Mouse (Mus musculus) neural tube, embryonic 11.5 days (tissue): ENCODE data around the gene Tmem176b. TPM values are rescaled to one million over a fixed set of nuclear protein-coding genes. Genes with fewer than 3 reads are reported as not detected.
A peak's percentile ranks its signal among the peaks of the same experiment; 100 is the strongest.

Source experiments
- ATAC-seq: fragments of 200-750 bp; cut with Nextera tagmentation; 2 replicates; pipeline ENCODE4 v1.8.0; 2017; ENCODE audit warnings: moderate number of reproducible peaks, mild to moderate bottlenecking, moderate TSS enrichment, moderate library complexity; ENCODE audit not compliant: insufficient read depth, low FRiP score, low TSS enrichment
- DNase-seq: peaks from one replicate; pipeline ENCODE4 v3.0.0-alpha.2; 2015; ENCODE audit warnings: low spot score
- H3K27ac ChIP-seq: fragments of 300-500 bp; sonication (generic); 2 replicates; pipeline ENCODE4 v1.5.1; 2014; ENCODE audit warnings: low read depth, mild to moderate bottlenecking, low read length
- H3K27me3 ChIP-seq: fragments of 300-500 bp; sonication (generic); 2 replicates; pipeline ENCODE4 v1.6.1; 2014; ENCODE audit warnings: mild to moderate bottlenecking, low read length, mixed read lengths; ENCODE audit not compliant: control insufficient read depth, insufficient read depth
- H3K36me3 ChIP-seq: fragments of 300-500 bp; sonication (generic); 2 replicates; pipeline ENCODE4 v1.6.1; 2014; ENCODE audit warnings: mild to moderate bottlenecking, low read length, moderate library complexity, mixed read lengths; ENCODE audit not compliant: control insufficient read depth, insufficient read depth
- H3K4me1 ChIP-seq: fragments of 300-500 bp; sonication (generic); 2 replicates; pipeline ENCODE4 v1.6.1; 2014; ENCODE audit warnings: low read length, mixed read lengths; ENCODE audit not compliant: control insufficient read depth, insufficient read depth
- H3K4me2 ChIP-seq: fragments of 300-500 bp; sonication (generic); 2 replicates; pipeline ENCODE4 v1.6.1; 2014; ENCODE audit warnings: low read depth, mild to moderate bottlenecking, moderate library complexity
- H3K4me3 ChIP-seq: fragments of 300-500 bp; sonication (generic); 2 replicates; pipeline ENCODE4 v1.5.1; 2014; ENCODE audit warnings: low read depth, low read length
- H3K9ac ChIP-seq: fragments of 300-500 bp; sonication (generic); 2 replicates; pipeline ENCODE4 v1.6.1; 2014; ENCODE audit warnings: mild to moderate bottlenecking, low read length
- H3K9me3 ChIP-seq: fragments of 300-500 bp; sonication (generic); 2 replicates; pipeline ENCODE4 v1.6.1; 2016; ENCODE audit warnings: low read length; ENCODE audit not compliant: control insufficient read depth
- WGBS: fragments of 180-500 bp; shearing (Covaris S2); extraction: QIAGEN DNeasy Blood & Tissue Kit; methylation state at CpG from one replicate; pipeline ENCODE4 v1.1.7; 2014; 5-methylcytosine and 5-hydroxymethylcytosine counted together
- polyA plus RNA-seq: library from polyadenylated mRNA; unstranded; fragments of >200 nt; fragmentation: Nextera tagmentation; extraction: Ambion mirVana; gene quantifications from 2 replicates; pipeline ENCODE4 v1.2.1, GENCODE M21; 2014

The Tmem176b gene
- polyA plus RNA-seq, 1 experiment from 2014 or later: 49.0 TPM

DNA sequence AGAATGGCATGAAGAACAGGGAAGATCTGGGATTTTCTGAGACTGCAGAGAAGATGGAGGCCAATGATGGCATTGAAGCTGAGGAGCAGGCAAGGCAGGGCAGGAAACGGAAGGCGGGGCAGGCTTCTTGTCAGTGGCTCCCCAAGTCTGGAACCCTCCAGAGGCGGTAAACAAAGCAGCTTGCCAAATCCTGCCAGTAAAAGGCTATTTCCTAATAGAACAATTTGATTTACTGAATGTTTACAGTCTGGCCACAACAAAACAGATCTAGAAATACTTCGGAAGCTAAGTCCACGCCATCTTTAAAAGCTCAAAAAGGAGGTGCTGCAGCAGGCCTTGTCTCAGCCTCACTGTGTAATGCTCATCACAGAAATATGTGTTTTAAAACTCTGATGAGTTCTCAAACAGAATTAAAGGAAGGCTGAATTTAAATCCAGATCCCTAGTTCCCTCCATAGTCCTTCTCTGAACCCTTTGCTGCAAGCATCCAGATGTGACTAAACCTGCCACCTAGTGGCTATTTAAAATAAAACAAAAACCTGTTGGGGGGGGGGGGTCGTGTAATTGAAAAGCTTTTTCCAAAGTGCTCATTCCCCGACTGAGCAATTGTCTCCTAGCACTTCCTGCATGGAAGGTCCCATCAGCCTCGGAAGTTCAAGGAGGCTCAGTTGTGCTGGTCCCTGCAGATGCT is 16.5 kb upstream of the Tmem176b start:
- H3K9ac ChIP-seq: no peak overlapping the region
- no peak for DNase-seq
- ATAC-seq: no peak
- H3K4me2 ChIP-seq: no peak overlapping the region
- H3K27me3 ChIP-seq: no peaks in the 10 kb centered on the region
- no peaks in the 10 kb centered on the region for H3K4me1 ChIP-seq
- H3K4me3 ChIP-seq: no peak overlapping the region
- no peaks in the 10 kb centered on the region for H3K9me3 ChIP-seq
- WGBS: 53% methylated on average over 8 of the region's 8 CpGs
- no peak overlapping the region for H3K27ac ChIP-seq
- no peaks in the 10 kb centered on the region for H3K36me3 ChIP-seq

GRCm38 (mm10) chr6:48854155-48854554 is 12.9 kb upstream of the Tmem176b start:
- 89% methylated on average over 2 of the region's 2 CpGs for WGBS
- DNase-seq (no peak), ATAC-seq (no peak)
- no peak overlapping the region for H3K27ac ChIP-seq
- H3K4me3 ChIP-seq: no peak overlapping the region
- no peak overlapping the region for H3K4me2 ChIP-seq
- H3K9me3 ChIP-seq: no peaks in the 10 kb centered on the region
- H3K4me1 ChIP-seq: no peaks in the 10 kb centered on the region
- no peak overlapping the region for H3K9ac ChIP-seq
- H3K36me3 ChIP-seq: no peaks in the 10 kb centered on the region
- no peaks in the 10 kb centered on the region for H3K27me3 ChIP-seq

- H3K27me3 ChIP-seq: no peaks in the 10 kb centered on the region
- no peak for ATAC-seq
- H3K36me3 ChIP-seq: no peaks in the 10 kb centered on the region
- H3K4me3 ChIP-seq: peak overlapping the region; percentile 27
- under 1% methylated on average over 29 of the region's 29 CpGs for WGBS
- H3K4me2 ChIP-seq: peak overlapping the region; percentile 60
- H3K9me3 ChIP-seq: no peaks in the 10 kb centered on the region
- peak overlapping the region; percentile 60; the same call in 1 of the 2 replicates for H3K27ac ChIP-seq
- peak overlapping the region; percentile 47 for H3K9ac ChIP-seq
- DNase-seq: peak; percentile 73
- H3K4me1 ChIP-seq: no peaks in the 10 kb centered on the region
Observed at GRCm38 (mm10) chr6:48851820-48852491, 10.7 kb upstream of the Tmem176b start.

- Histone ChIP-seq H3K4me3 (no peak overlapping the region), H3K9me3 (no peaks in the 10 kb centered on the region), H3K27me3 (no peaks in the 10 kb centered on the region), H3K27ac (no peak overlapping the region), H3K9ac (no peak overlapping the region), H3K36me3 (no peaks in the 10 kb centered on the region), H3K4me2 (no peak overlapping the region), H3K4me1 (no peaks in the 10 kb centered on the region)
- ATAC-seq (no peak), DNase-seq (no peak)
- 71% methylated on average over 4 of the region's 4 CpGs for WGBS
Observed at GRCm38 (mm10) chr6:48845086-48845485, 3.8 kb upstream of the Tmem176b start.

- no peak overlapping the region for H3K9ac ChIP-seq
- no peak overlapping the region for H3K4me2 ChIP-seq
- H3K27me3 ChIP-seq: no peaks in the 10 kb centered on the region
- WGBS: 76% methylated on average over 11 of the region's 11 CpGs
- no peaks in the 10 kb centered on the region for H3K36me3 ChIP-seq
- H3K9me3 ChIP-seq: no peaks in the 10 kb centered on the region
- no peak overlapping the region for H3K27ac ChIP-seq
- no peak overlapping the region for H3K4me3 ChIP-seq
- no peaks in the 10 kb centered on the region for H3K4me1 ChIP-seq
- ATAC-seq (no peak), DNase-seq (no peak)
Observed at GRCm38 (mm10) chr6:48842111-48842842, 981 bp upstream of the Tmem176b start.

DNA sequence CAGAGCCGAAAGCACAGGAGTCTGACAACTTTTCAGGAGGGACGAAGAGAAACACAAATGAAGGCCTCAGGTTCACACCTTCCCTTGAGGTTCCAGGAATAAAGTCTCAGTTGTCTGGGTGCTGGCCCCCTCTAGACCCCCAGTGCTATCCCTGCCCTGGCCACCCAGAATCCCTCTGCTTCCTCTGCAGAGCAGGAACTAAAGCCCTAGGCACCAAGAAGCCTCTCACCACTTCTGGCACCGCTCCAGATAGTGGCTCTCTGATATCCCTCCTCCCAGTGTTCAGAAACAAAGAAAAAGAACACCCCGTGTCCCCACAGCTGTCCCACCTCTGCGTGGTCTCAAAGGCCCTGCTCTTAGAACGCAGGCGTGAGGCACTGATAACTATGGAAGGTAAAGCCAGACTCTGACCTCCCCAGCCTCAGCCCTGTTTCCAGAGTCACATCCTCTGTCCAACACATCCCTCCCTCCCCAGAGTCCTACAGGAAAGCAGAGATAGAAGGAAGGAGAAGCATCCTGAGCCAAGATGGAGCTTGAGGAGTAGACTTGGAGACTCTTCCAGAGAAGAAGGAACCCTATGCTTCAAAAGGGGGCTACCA is 826 bp downstream of the Tmem176b start, which contains the start of gene Tmem176a:
Tmem176a (plus strand) TSS at position 549 of the 599 bp plus-strand sequence.
- H3K27ac ChIP-seq: no peak within 1 kb of the TSS
- DNase-seq: peak; percentile 47

DNA sequence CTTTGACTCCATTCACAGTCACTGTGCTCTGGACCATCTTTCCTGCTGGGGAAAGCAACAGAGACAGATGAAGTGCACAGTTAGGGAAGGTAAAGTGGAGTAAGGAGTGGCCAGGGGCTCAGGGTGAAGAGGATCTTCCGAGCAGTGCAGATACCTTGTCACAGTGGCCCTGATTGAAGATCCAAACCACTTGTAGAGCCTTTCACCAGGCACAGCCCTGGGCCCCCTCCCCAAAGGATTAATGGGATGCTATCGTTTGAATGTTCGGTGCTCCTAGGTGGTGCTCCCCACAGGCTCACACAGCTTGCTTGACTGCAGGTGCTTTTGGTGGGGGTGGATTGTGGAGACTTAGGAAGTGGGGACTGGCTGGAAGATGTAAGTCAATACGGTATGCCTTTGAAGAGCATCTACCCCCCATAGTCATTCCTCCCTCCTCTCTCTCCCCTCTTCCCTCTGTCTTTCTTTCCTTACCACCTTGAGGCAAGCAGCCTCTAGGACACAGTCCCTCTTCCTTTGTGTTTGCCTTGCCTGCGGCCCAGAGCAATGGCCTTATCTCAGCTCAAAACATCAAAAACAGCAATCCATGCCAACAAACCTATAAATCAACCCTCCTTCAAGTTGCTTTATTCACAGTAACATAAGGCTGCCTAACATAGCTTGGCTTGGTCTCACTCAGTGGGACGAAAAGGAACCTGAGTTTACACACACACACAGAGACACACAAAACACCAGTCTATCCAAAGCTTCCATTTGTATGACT is 2.8 kb downstream of the Tmem176b start:
- H3K4me2 ChIP-seq: no peak overlapping the region
- DNase-seq: no peak
- 73% methylated on average over 6 of the region's 6 CpGs for WGBS

More for the DNA sequence above, 826 bp downstream of the Tmem176b start, which contains the start of gene Tmem176a:
- Histone ChIP-seq H3K36me3 (no peaks in the 10 kb centered on the region), H3K9ac (peak within 1 kb of the TSS; percentile 14), H3K4me1 (no peaks in the 10 kb centered on the region), H3K9me3 (no peaks in the 10 kb centered on the region), H3K4me3 (peak within 1 kb of the TSS; percentile 18; the same call in 1 of the 2 replicates), H3K4me2 (peak within 1 kb of the TSS; percentile 35), H3K27me3 (no peaks in the 10 kb centered on the region)
- 47% methylated on average over 7 of the region's 7 CpGs for WGBS
- ATAC-seq: no peak

GRCm38 (mm10) chr6:48837516-48837915 is 3.8 kb downstream of the Tmem176b start:
- Histone ChIP-seq H3K27me3 (no peaks in the 10 kb centered on the region), H3K4me1 (no peaks in the 10 kb centered on the region), H3K9me3 (no peaks in the 10 kb centered on the region), H3K36me3 (no peaks in the 10 kb centered on the region), H3K4me3 (no peak overlapping the region), H3K27ac (no peak overlapping the region), H3K9ac (no peak overlapping the region), H3K4me2 (no peak overlapping the region)
- no peak for ATAC-seq
- WGBS: 88% methylated on average over 7 of the region's 7 CpGs
- no peak for DNase-seq

More for the DNA sequence above, 2.8 kb downstream of the Tmem176b start:
- no peak for ATAC-seq
- Histone ChIP-seq H3K9ac (no peak overlapping the region), H3K9me3 (no peaks in the 10 kb centered on the region), H3K36me3 (no peaks in the 10 kb centered on the region), H3K4me1 (no peaks in the 10 kb centered on the region), H3K27ac (no peak overlapping the region), H3K4me3 (no peak overlapping the region), H3K27me3 (no peaks in the 10 kb centered on the region)
